9 mouse cellular contexts compared by ENCODE assay signal in the genomic region with DNA sequence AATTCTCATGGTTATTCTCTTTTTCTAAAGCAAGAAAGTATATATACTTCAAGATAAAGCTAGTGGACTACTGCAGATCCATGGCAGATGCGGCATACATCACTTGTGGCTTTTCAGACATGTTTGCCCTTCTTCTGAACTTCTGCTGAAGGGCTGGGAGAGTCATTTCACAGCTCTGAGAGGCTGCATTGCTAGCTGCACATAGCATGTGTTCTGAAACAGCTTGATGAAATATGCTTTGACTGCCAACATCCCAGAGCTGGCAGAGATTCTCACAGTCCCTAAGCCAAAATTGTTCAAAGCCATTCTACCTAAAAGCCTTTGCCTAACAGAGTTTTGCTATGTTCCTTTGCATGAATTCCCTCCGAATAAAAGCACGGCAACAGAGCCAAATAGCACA.
DNase-seq lines count a peak whose midpoint lies in the region; ATAC-seq and TF ChIP-seq lines count a peak whose summit lies in the region.
"Had no signal": no experiment of that assay in that cellular context is flagged by ENCODE, and none has a peak within 500 bp of the region (broad histone marks: within the 10 kb centered on the region; RNA-seq: fewer than 3 reads in every experiment).

No protein-coding gene starts in this region.

- TF ChIP-seq CTCF in liver, adult 2 months (IDR thresholded peaks at IDR 0.05; ENCODE audit: low read depth, low read length) = no peak

- DNase-seq in liver, adult 2 months (ENCODE audit: extremely low read depth, low read depth, low spot score) = peak; percentile 75
- DNase-seq in liver, embryonic 11.5 days (ENCODE audit: low spot score) = no peak
- DNase-seq in cerebellum, adult 11-12 months = peak; percentile 84
- peak; percentile 47 for DNase-seq in gastrocnemius, postnatal 25 days
- DNase-seq in left cerebral cortex, adult 8-10 months (ENCODE audit: low spot score in 2 of 2) = peak; percentile 10 to 69
- DNase-seq in right cerebral cortex, postnatal 10 days (ENCODE audit: low spot score in 2 of 2) = peak; percentile 83 to 87
- no peak for DNase-seq in retina, postnatal 1 day
- no peak for DNase-seq in embryo, embryonic 10 days (ENCODE audit: low spot score)

- ATAC-seq in liver, embryonic 11.5 days (replicated peaks; ENCODE audit: low FRiP score) = no peak

- no peak overlapping the region for H3K27ac ChIP-seq in liver, adult 2 months (replicated peaks; ENCODE audit: insufficient read depth, low read depth, low read length)
- no peak overlapping the region for H3K27ac ChIP-seq in liver, embryonic 11.5 days (ENCODE audit: low read depth, low read length)
- H3K27ac ChIP-seq: midbrain, embryonic 12.5 days had no signal

- H3K79me2 ChIP-seq in liver, adult 2 months (ENCODE audit: control insufficient read depth, insufficient read depth, low read length) = no peaks in the 10 kb centered on the region

- H3K9me3 ChIP-seq in liver, embryonic 11.5 days (ENCODE audit: control insufficient read depth, low read length) = no peaks in the 10 kb centered on the region
- H3K9me3 ChIP-seq: midbrain, embryonic 12.5 days had no signal

- H3K27me3 ChIP-seq in liver, adult 2 months (ENCODE audit: control insufficient read depth, insufficient read depth, low read length) = no peaks in the 10 kb centered on the region
- no peaks in the 10 kb centered on the region for H3K27me3 ChIP-seq in liver, embryonic 11.5 days (replicated peaks; ENCODE audit: control insufficient read depth, insufficient read depth, low read length)
- H3K27me3 ChIP-seq: midbrain, embryonic 12.5 days had no signal

- no peak overlapping the region for H3K4me3 ChIP-seq in liver, adult 2 months (ENCODE audit: insufficient read depth, low read depth, low read length)
- H3K4me3 ChIP-seq in liver, embryonic 11.5 days (ENCODE audit: low read depth, low read length) = no peak overlapping the region
- H3K4me3 ChIP-seq: midbrain, embryonic 12.5 days had no signal

- 45% methylated on average over 3 of the region's 3 CpGs for WGBS in liver, adult 2 months
- 89% methylated on average over 3 of the region's 3 CpGs for WGBS in liver, embryonic 11.5 days

- TF ChIP-seq POLR2A in liver, adult 2 months (IDR thresholded peaks at IDR 0.05; ENCODE audit: extremely low read depth, insufficient read depth, low read length) = no peak

- no peaks in the 10 kb centered on the region for H3K36me3 ChIP-seq in liver, adult 2 months (ENCODE audit: control insufficient read depth, insufficient read depth, low read length)
- no peaks in the 10 kb centered on the region for H3K36me3 ChIP-seq in liver, embryonic 11.5 days (ENCODE audit: control insufficient read depth, insufficient read depth, low read length)
- H3K36me3 ChIP-seq: midbrain, embryonic 12.5 days had no signal

- no peaks in the 10 kb centered on the region for H3K4me1 ChIP-seq in liver, adult 2 months (ENCODE audit: control insufficient read depth, insufficient read depth, low read length)
- H3K4me1 ChIP-seq in liver, embryonic 11.5 days (replicated peaks; ENCODE audit: control insufficient read depth, insufficient read depth, low read length) = no peaks in the 10 kb centered on the region
- H3K4me1 ChIP-seq: midbrain, embryonic 12.5 days had no signal

- H3K4me2 ChIP-seq in liver, embryonic 11.5 days = no peak overlapping the region
- H3K4me2 ChIP-seq: midbrain, embryonic 12.5 days had no signal

- H3K9ac ChIP-seq in liver, adult 2 months (ENCODE audit: low read depth, low read length) = no peak overlapping the region
- H3K9ac ChIP-seq in liver, embryonic 11.5 days (ENCODE audit: low read depth, low read length) = no peak overlapping the region
- H3K9ac ChIP-seq: midbrain, embryonic 12.5 days had no signal

Comparison
In these comparisons a context has a peak if more than half of its experiments do, and no peak if none do; other contexts are left out.
1. DNase-seq: peak in liver, adult 2 months (single experiment), cerebellum, adult 11-12 months (single experiment), gastrocnemius, postnatal 25 days (single experiment), left cerebral cortex, adult 8-10 months (2 of 2) and right cerebral cortex, postnatal 10 days (2 of 2); none in liver, embryonic 11.5 days (single experiment), retina, postnatal 1 day (single experiment) and embryo, embryonic 10 days (single experiment).